Mouse (Mus musculus) thymus, postnatal 10 days (tissue): ENCODE results near the gene Olfr462.

Experiments used
- DNase-seq, 2 experiments: peaks; one replicate each; pipeline ENCODE4 v3.0.0; 2021; ENCODE audit warnings: low spot score in 2 of 2

Olfr462 gene

GRCm38 (mm10) chr11:87892168-87892567 lies at the start of gene Olfr462:
Gene Olfr462 (minus strand): TSS chr11:87892268.
- no peak for DNase-seq

- no peak for DNase-seq
Observed at GRCm38 (mm10) chr11:87935467-87935866, 43.4 kb upstream of the Olfr462 start.

- no peak for DNase-seq
Observed at GRCm38 (mm10) chr11:87933731-87934130, 41.7 kb upstream of the Olfr462 start.

GRCm38 (mm10) chr11:87930348-87930747 lies 38.3 kb upstream of the Olfr462 start:
- no peak for DNase-seq

GRCm38 (mm10) chr11:87920966-87921365 lies 28.9 kb upstream of the Olfr462 start, which contains the start of gene Olfr464:
Gene Olfr464 (minus strand): TSS chr11:87920967.
- peak in 1 of 2 experiments; percentile 42 for DNase-seq

GRCm38 (mm10) chr11:87920301-87920700 lies 28.2 kb upstream of the Olfr462 start:
- DNase-seq: no peak

- DNase-seq: no peak
Observed at GRCm38 (mm10) chr11:87916005-87916404, 23.9 kb upstream of the Olfr462 start.

GRCm38 (mm10) chr11:87904331-87904730 lies 12.3 kb upstream of the Olfr462 start:
- DNase-seq: no peak

GRCm38 (mm10) chr11:87897287-87897686 lies 5.2 kb upstream of the Olfr462 start, which contains the start of gene Olfr463:
Gene Olfr463 (minus strand): TSS chr11:87897387.
- no peak for DNase-seq

- no peak for DNase-seq
Observed at GRCm38 (mm10) chr11:87884856-87885255, 7.2 kb downstream of the Olfr462 start.

- peak in 1 of 2 experiments; percentile 17 for DNase-seq
Observed at GRCm38 (mm10) chr11:87883493-87883892, 8.6 kb downstream of the Olfr462 start.

GRCm38 (mm10) chr11:87881714-87882113 lies 10.4 kb downstream of the Olfr462 start:
- no peak for DNase-seq

- DNase-seq: no peak
Observed at GRCm38 (mm10) chr11:87879826-87880225, 12.2 kb downstream of the Olfr462 start.

- no peak for DNase-seq
Observed at GRCm38 (mm10) chr11:87875436-87875835, 16.6 kb downstream of the Olfr462 start, which contains the start of gene Epx. Gene Epx (minus strand): TSS chr11:87875536.

- DNase-seq: no peak
Observed at GRCm38 (mm10) chr11:87871766-87872165, 20.3 kb downstream of the Olfr462 start.

GRCm38 (mm10) chr11:87870096-87870495 lies 22.0 kb downstream of the Olfr462 start:
- no peak for DNase-seq

- peak in 1 of 2 experiments; percentile 19 for DNase-seq
Observed at GRCm38 (mm10) chr11:87866891-87867290, 25.2 kb downstream of the Olfr462 start.

GRCm38 (mm10) chr11:87862805-87863204 lies 29.3 kb downstream of the Olfr462 start:
- DNase-seq: no peak

GRCm38 (mm10) chr11:87860426-87860825 lies 31.6 kb downstream of the Olfr462 start:
- DNase-seq: no peak

- DNase-seq: no peak
Observed at GRCm38 (mm10) chr11:87859273-87859672, 32.8 kb downstream of the Olfr462 start.

GRCm38 (mm10) chr11:87854550-87854949 lies 37.5 kb downstream of the Olfr462 start:
- DNase-seq: no peak

- no peak for DNase-seq
Observed at GRCm38 (mm10) chr11:87853597-87853954, 38.5 kb downstream of the Olfr462 start.

- DNase-seq: peak; percentile 86 to 92
Observed at GRCm38 (mm10) chr11:87852690-87853596, 39.1 kb downstream of the Olfr462 start, which contains the start of gene Mks1. Gene Mks1 (plus strand): TSS chr11:87853215.
